Mouse (Mus musculus): ENCODE measurements around the gene Cs. TPM values are rescaled to one million over a fixed set of nuclear protein-coding genes. Genes with fewer than 3 reads are reported as not detected.

The Cs gene
- total and polyA plus RNA-seq, 3 experiments, result 133 to 256 (median 161) TPM

DNA sequence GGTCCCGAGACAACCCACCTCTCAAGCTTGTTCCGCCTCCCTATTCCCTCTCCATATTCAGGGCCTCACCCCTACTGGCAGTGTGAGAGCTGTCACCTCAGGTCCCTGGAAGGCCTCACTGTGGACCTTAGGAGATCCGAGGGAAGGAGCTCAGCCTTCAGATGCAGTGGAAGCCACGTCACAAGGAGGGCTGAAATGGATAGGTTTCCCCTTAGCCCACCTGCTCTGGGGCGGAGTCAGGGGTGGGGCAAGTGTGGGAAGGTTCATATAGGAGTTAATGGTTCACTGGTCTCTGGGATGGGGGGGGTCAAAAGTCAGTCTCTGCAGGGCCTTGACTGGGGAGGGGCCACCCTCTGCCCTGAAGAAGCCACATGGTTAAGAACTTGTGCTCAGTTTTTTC is 62.8 kb downstream of the Cs start:
- Histone ChIP-seq H3K27me3 (ENCODE audit: control insufficient read depth in 1 of 2, insufficient read depth in 2 of 2, low read length in 2 of 2) (no peaks in the 10 kb centered on the region), H3K36me3 (ENCODE audit: control insufficient read depth in 1 of 2, insufficient read depth in 2 of 2, low read length in 2 of 2) (no peaks in the 10 kb centered on the region), H3K9ac (ENCODE audit: control insufficient read depth, low read depth, low read length, poor library complexity, severe bottlenecking) (no peak overlapping the region), H3K79me2 (ENCODE audit: control insufficient read depth, insufficient read depth, low read length, poor library complexity) (no peaks in the 10 kb centered on the region), H3K4me1 (ENCODE audit: control insufficient read depth in 1 of 2, insufficient read depth in 2 of 2, low read length in 2 of 2) (no peaks in the 10 kb centered on the region), H3K27ac (ENCODE audit: control insufficient read depth, low read depth, low read length) (no peak overlapping the region), H3K4me3 (ENCODE audit: control insufficient read depth in 1 of 2, insufficient read depth in 1 of 2, low read depth in 2 of 2, low read length in 2 of 2) (no peak overlapping the region), H3K9me3 (replicated peaks; ENCODE audit: insufficient read depth, low read length) (no peaks in the 10 kb centered on the region)
- TF ChIP-seq NELFE (IDR thresholded peaks at IDR 0.05; ENCODE audit: low read depth, low read length) (no peak), GABPA (IDR thresholded peaks at IDR 0.05; ENCODE audit: low read depth, low read length) (no peak), MAFK (IDR thresholded peaks at IDR 0.05; ENCODE audit: borderline replicate concordance, low read depth, low read length) (no peak), KAT2A (conservative IDR thresholded peaks at IDR 0.05; ENCODE audit: low read depth, low read length) (no peak), USF1 (IDR thresholded peaks at IDR 0.05; ENCODE audit: low read depth, low read length) (no peak), POLR2A (IDR thresholded peaks at IDR 0.05; ENCODE audit: control insufficient read depth in 1 of 2, insufficient read depth in 1 of 2, low read depth in 1 of 2, low read length in 2 of 2, poor library complexity in 1 of 2) (no peak), CTCF (IDR thresholded peaks at IDR 0.05 in 2 of 3, conservative IDR thresholded peaks at IDR 0.05 in 1 of 3; ENCODE audit: control insufficient read depth in 1 of 3, insufficient read depth in 1 of 3, low read depth in 2 of 3, low read length in 3 of 3, poor library complexity in 1 of 3, severe bottlenecking in 1 of 3) (no peak), ZMIZ1 (IDR thresholded peaks at IDR 0.05; ENCODE audit: low read depth, low read length) (no peak), MXI1 (IDR thresholded peaks at IDR 0.05; ENCODE audit: low read depth, low read length) (no peak), POLR2AphosphoS2 (IDR thresholded peaks at IDR 0.05; ENCODE audit: low read length) (no peak), SIN3A (IDR thresholded peaks at IDR 0.05; ENCODE audit: low read length) (no peak), MAZ (IDR thresholded peaks at IDR 0.05; ENCODE audit: low read depth, low read length) (no peak), HCFC1 (IDR thresholded peaks at IDR 0.05; ENCODE audit: low read depth, low read length) (no peak), BHLHE40 (IDR thresholded peaks at IDR 0.05; ENCODE audit: borderline replicate concordance, low read depth, low read length) (no peak), USF2 (IDR thresholded peaks at IDR 0.05; ENCODE audit: borderline replicate concordance in 1 of 2, insufficient read depth in 1 of 2, low read depth in 1 of 2, low read length in 2 of 2) (no peak), UBTF (IDR thresholded peaks at IDR 0.05; ENCODE audit: borderline replicate concordance, insufficient read depth, low read depth, low read length) (no peak)
- no peak for DNase-seq (ENCODE audit: low read depth, low spot score)

DNA sequence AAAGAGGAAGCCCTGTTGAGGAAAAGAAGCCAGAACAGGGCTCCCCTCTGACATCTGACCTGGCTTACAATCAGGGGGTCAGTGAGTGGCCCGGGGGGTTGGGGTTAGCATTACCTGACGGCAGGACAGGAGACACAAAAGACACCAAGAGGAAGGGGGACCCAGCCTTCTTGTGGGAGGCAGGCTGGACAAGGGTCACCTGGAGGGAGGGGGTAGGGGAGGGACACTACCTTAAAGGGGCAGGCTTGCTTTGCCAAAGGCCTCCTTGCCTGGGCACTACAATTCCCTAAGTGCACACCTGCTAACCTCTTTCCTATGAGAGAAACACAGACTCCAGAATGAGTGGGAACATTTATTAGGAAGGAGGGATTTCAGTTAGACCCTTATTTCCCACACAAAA is 63.5 kb downstream of the Cs start, which contains the start of gene Slc39a5:
Gene Slc39a5, minus strand, starts transcription at position 174 of the 400 bp plus-strand sequence.
- no peaks in the 10 kb centered on the region for H3K9me3 ChIP-seq (replicated peaks; ENCODE audit: insufficient read depth, low read length)
- H3K9ac ChIP-seq (ENCODE audit: control insufficient read depth, low read depth, low read length, poor library complexity, severe bottlenecking), result no peak within 1 kb of the TSS
- H3K27ac ChIP-seq (ENCODE audit: control insufficient read depth, low read depth, low read length), result no peak within 1 kb of the TSS
- H3K27me3 ChIP-seq (ENCODE audit: control insufficient read depth in 1 of 2, insufficient read depth in 2 of 2, low read length in 2 of 2), result no peaks in the 10 kb centered on the region
- no peaks in the 10 kb centered on the region for H3K79me2 ChIP-seq (ENCODE audit: control insufficient read depth, insufficient read depth, low read length, poor library complexity)
- no peak for TF ChIP-seq TBP (IDR thresholded peaks at IDR 0.05; ENCODE audit: low read depth, low read length)
- TF ChIP-seq MYC (IDR thresholded peaks at IDR 0.05; ENCODE audit: low read depth, low read length), result no peak
- TF ChIP-seq MEF2A (IDR thresholded peaks at IDR 0.05; ENCODE audit: extremely low read depth, insufficient replicate concordance, low read depth, low read length, poor library complexity, severe bottlenecking), result no peak
- TF ChIP-seq CHD2 (IDR thresholded peaks at IDR 0.05; ENCODE audit: low read length), result no peak
- no peak for TF ChIP-seq MAZ (IDR thresholded peaks at IDR 0.05; ENCODE audit: low read depth, low read length)
- no peak for TF ChIP-seq KAT2A (conservative IDR thresholded peaks at IDR 0.05; ENCODE audit: low read depth, low read length)
- no peak for TF ChIP-seq BHLHE40 (IDR thresholded peaks at IDR 0.05; ENCODE audit: borderline replicate concordance, low read depth, low read length)
- TF ChIP-seq NRF1 (IDR thresholded peaks at IDR 0.05; ENCODE audit: insufficient read depth, low read depth, low read length, poor library complexity, severe bottlenecking), result no peak
- no peak for TF ChIP-seq CTCF (IDR thresholded peaks at IDR 0.05 in 2 of 3, conservative IDR thresholded peaks at IDR 0.05 in 1 of 3; ENCODE audit: control insufficient read depth in 1 of 3, insufficient read depth in 1 of 3, low read depth in 2 of 3, low read length in 3 of 3, poor library complexity in 1 of 3, severe bottlenecking in 1 of 3)
- TF ChIP-seq HCFC1 (IDR thresholded peaks at IDR 0.05; ENCODE audit: low read depth, low read length), result no peak
- TF ChIP-seq CHD1 (IDR thresholded peaks at IDR 0.05; ENCODE audit: low read depth, low read length), result no peak
- TF ChIP-seq ETS1 (IDR thresholded peaks at IDR 0.05; ENCODE audit: low read depth, low read length), result no peak
- no peak for TF ChIP-seq GATA1 (IDR thresholded peaks at IDR 0.05; ENCODE audit: low read depth, low read length)
- TF ChIP-seq EP300 (IDR thresholded peaks at IDR 0.05; ENCODE audit: low read depth in 1 of 2, low read length in 2 of 2), result no peak
- no peak for TF ChIP-seq POLR2AphosphoS5 (IDR thresholded peaks at IDR 0.05; ENCODE audit: borderline replicate concordance, low read depth, low read length)
- no peak for TF ChIP-seq POLR2AphosphoS2 (IDR thresholded peaks at IDR 0.05; ENCODE audit: low read length)
- no peak for TF ChIP-seq E2F4 (IDR thresholded peaks at IDR 0.05; ENCODE audit: borderline replicate concordance, low read depth, low read length)
- TF ChIP-seq MYB (IDR thresholded peaks at IDR 0.05; ENCODE audit: low read depth, low read length), result no peak
- TF ChIP-seq POLR2A (IDR thresholded peaks at IDR 0.05; ENCODE audit: control insufficient read depth in 1 of 2, insufficient read depth in 1 of 2, low read depth in 1 of 2, low read length in 2 of 2, poor library complexity in 1 of 2), result no peak
- H3K36me3 ChIP-seq (ENCODE audit: control insufficient read depth in 1 of 2, insufficient read depth in 2 of 2, low read length in 2 of 2), result no peaks in the 10 kb centered on the region
- no peaks in the 10 kb centered on the region for H3K4me1 ChIP-seq (ENCODE audit: control insufficient read depth in 1 of 2, insufficient read depth in 2 of 2, low read length in 2 of 2)
- no peak within 1 kb of the TSS for H3K4me3 ChIP-seq (ENCODE audit: control insufficient read depth in 1 of 2, insufficient read depth in 1 of 2, low read depth in 2 of 2, low read length in 2 of 2)
- no peak for DNase-seq (ENCODE audit: low read depth, low spot score)
